Mouse (Mus musculus) liver, postnatal 0 days (tissue): ENCODE measurements at regions not wholly inside any gene's neighbourhood (a gene's known extent, or its start where the extent isn't known, plus 50 kb on each side); places are given as distances from the start of the nearest gene placed in this dataset.

ENCODE experiments used
- ATAC-seq: fragments of 200-750 bp; cut with Nextera tagmentation; 2 replicates; pipeline ENCODE4 v1.8.0; 2017; ENCODE audit warnings: mild to moderate bottlenecking, moderate library complexity
- DNase-seq: peaks from one replicate; pipeline ENCODE4 v3.0.0-alpha.2; 2016
- H3K27ac ChIP-seq: fragments of 300-500 bp; sonication (generic); 2 replicates; pipeline ENCODE4 v1.5.1; 2014; ENCODE audit warnings: antibody characterized with exemption, moderate library complexity, mild to moderate bottlenecking, low read depth
- H3K27me3 ChIP-seq: fragments of 300-500 bp; sonication (generic); 2 replicates; pipeline ENCODE4 v1.6.1; 2014; ENCODE audit warnings: low read length, control low read depth, mixed read lengths; ENCODE audit not compliant: insufficient read depth
- H3K36me3 ChIP-seq: fragments of 300-500 bp; sonication (generic); replicated peaks from 2 replicates; pipeline ENCODE4 v1.6.1; 2014; ENCODE audit warnings: mild to moderate bottlenecking, control low read depth, low read length, moderate library complexity, mixed read lengths; ENCODE audit not compliant: insufficient read depth
- H3K4me1 ChIP-seq: fragments of 300-500 bp; sonication (generic); 2 replicates; pipeline ENCODE4 v1.6.1; 2014; ENCODE audit warnings: antibody characterized with exemption, mild to moderate bottlenecking, control low read depth; ENCODE audit not compliant: insufficient read depth
- H3K4me2 ChIP-seq: fragments of 300-500 bp; sonication (generic); 2 replicates; pipeline ENCODE4 v1.6.1; 2014; ENCODE audit warnings: low read depth, mild to moderate bottlenecking, low read length, moderate library complexity, mixed read lengths
- H3K4me3 ChIP-seq: fragments of 300-500 bp; sonication (generic); 2 replicates; pipeline ENCODE4 v1.5.1; 2014; ENCODE audit warnings: low read depth, low read length
- H3K9ac ChIP-seq: fragments of 300-500 bp; sonication (generic); replicated peaks from 2 replicates; pipeline ENCODE4 v1.6.1; 2014; ENCODE audit warnings: mild to moderate bottlenecking, moderate library complexity
- H3K9me3 ChIP-seq: fragments of 300-500 bp; sonication (generic); 2 replicates; pipeline ENCODE4 v1.6.1; 2016; ENCODE audit warnings: mild to moderate bottlenecking, control low read depth, low read length, mixed read lengths
- CTCF ChIP-seq: sonication (generic); IDR thresholded peaks from 2 replicates; pipeline ENCODE4 v1.5.1; 2016; ENCODE audit warnings: antibody characterized with exemption, low read depth
- EP300 ChIP-seq: IDR thresholded peaks from 2 replicates; pipeline ENCODE4 v1.6.1; 2016; ENCODE audit warnings: antibody characterized with exemption, low read depth, mild to moderate bottlenecking
- WGBS: fragments of 180-500 bp; shearing (Covaris S2); extraction: QIAGEN DNeasy Blood & Tissue Kit; methylation state at CpG from one replicate; pipeline ENCODE4 v1.1.7; 2014; ENCODE audit not compliant: insufficient replicate concordance; 5-methylcytosine and 5-hydroxymethylcytosine counted together

DNA sequence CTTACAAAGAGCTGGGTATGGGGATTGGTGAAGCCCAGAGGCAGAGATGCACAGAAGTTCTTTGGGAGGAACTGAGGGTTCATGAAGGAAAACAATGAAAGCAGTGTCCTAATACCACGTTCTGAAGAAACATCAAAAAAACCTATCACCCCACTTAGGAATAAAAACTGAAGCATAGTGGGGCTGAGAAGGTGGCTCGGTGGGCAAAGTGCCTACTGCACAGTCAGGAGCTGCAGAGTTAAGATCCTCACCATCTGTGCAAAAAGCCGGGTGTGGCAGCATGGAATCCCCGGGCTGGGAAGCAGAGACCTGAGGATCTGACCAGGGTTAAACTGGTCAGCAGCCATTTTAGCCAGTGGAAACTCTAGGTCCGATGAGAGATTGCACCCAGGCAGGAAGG is 106.1 kb upstream of the Smad1 start:
- no peak for DNase-seq
- Histone ChIP-seq H3K4me2 (no peak overlapping the region), H3K27me3 (no peaks in the 10 kb centered on the region), H3K27ac (no peak overlapping the region), H3K9me3 (no peaks in the 10 kb centered on the region), H3K4me1 (no peaks in the 10 kb centered on the region), H3K4me3 (no peak overlapping the region), H3K9ac (no peak overlapping the region), H3K36me3 (no peaks in the 10 kb centered on the region)
- no peak for ATAC-seq
- TF ChIP-seq CTCF (no peak), EP300 (no peak)
- 63% methylated on average over 5 of the region's 5 CpGs for WGBS

DNA sequence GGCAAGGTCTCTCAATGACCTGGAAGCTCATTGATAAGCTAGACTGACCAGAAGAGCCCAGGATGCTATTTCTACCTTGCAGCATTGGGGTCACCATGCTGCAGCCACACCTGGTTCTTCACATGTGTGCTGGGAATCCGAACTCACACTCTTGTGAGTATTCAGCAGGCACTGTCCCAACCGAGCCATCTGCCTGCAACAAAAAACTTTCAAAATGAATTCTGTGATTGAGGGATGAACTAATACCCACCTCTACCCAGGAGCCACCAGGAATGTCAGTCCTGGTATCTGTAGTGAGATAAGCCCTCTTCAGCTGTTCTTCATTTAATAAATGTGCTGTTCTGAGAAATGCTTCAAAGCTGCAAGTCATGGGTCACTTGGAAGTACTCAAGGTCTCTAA is 104.6 kb upstream of the Smad1 start:
- H3K9me3 ChIP-seq = no peaks in the 10 kb centered on the region
- no peak overlapping the region for H3K4me2 ChIP-seq
- no peak overlapping the region for H3K9ac ChIP-seq
- WGBS = 77% methylated on average over 2 of the region's 2 CpGs
- TF ChIP-seq EP300 = no peak
- TF ChIP-seq CTCF = no peak
- H3K4me1 ChIP-seq = no peaks in the 10 kb centered on the region
- H3K27ac ChIP-seq = no peak overlapping the region
- H3K4me3 ChIP-seq = no peak overlapping the region
- DNase-seq (no peak), ATAC-seq (no peak)
- no peaks in the 10 kb centered on the region for H3K27me3 ChIP-seq
- H3K36me3 ChIP-seq = no peaks in the 10 kb centered on the region

GRCm38 (mm10) chr8:79502062-79502461 is 102.7 kb upstream of the Smad1 start:
- WGBS = 75% methylated on average over 4 of the region's 4 CpGs

DNA sequence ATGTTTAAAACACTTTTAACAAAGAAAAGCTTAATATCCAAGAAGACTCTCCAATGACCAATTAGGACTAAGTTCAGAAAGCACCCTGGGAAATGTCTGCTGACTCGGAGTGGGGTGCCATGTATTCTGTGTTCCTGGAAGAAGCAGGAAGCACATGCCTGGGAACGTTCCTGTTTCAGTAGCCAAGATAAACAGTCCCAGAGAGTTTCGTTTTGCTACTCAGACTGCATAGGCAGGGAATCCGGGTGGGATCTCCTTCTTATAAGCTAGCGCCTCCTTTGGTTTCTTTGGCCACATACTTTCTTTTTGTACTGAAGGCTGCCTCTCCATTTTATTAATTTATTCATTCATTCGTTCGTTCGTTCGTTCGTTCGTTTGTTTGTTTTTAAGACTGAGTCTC is 101.9 kb upstream of the Smad1 start:
- no peak for DNase-seq
- no peaks in the 10 kb centered on the region for H3K27me3 ChIP-seq
- no peaks in the 10 kb centered on the region for H3K9me3 ChIP-seq
- TF ChIP-seq CTCF = no peak
- TF ChIP-seq EP300 = no peak
- H3K27ac ChIP-seq = no peak overlapping the region
- no peak overlapping the region for H3K4me2 ChIP-seq
- no peak overlapping the region for H3K9ac ChIP-seq
- 68% methylated on average over 11 of the region's 11 CpGs for WGBS
- no peaks in the 10 kb centered on the region; the same call in 1 of the 2 replicates for H3K4me1 ChIP-seq
- H3K4me3 ChIP-seq = no peak overlapping the region
- H3K36me3 ChIP-seq = no peaks in the 10 kb centered on the region
- ATAC-seq = no peak

More at GRCm38 (mm10) chr8:79502062-79502461, 102.7 kb upstream of the Smad1 start:
- Histone ChIP-seq H3K27me3 (no peaks in the 10 kb centered on the region), H3K4me1 (no peaks in the 10 kb centered on the region; the same call in 1 of the 2 replicates), H3K4me2 (no peak overlapping the region), H3K36me3 (no peaks in the 10 kb centered on the region), H3K4me3 (no peak overlapping the region), H3K9ac (no peak overlapping the region), H3K27ac (no peak overlapping the region), H3K9me3 (no peaks in the 10 kb centered on the region)
- DNase-seq = no peak
- no peak for ATAC-seq
- TF ChIP-seq CTCF (no peak), EP300 (no peak)

DNA sequence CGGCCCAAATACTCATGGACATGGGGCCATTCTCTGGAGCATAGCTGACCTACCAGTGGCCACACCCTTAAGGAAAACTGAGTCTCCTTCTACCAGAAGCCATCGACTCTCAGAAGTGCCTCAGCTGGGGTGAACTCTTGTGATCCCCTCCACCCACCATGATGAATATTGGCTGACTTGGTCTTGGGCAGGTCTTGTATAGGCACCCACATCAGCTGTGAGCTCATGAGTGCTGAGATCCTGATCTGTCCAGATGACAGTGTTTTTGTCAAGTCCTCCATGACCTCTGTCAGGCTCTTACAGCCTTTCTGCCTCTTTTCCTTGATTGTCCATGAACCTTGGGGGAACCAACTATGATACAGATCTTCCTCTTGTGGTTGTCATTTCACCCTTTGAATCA is 99.9 kb upstream of the Smad1 start:
- no peak overlapping the region for H3K4me3 ChIP-seq
- TF ChIP-seq EP300 (no peak), CTCF (no peak)
- H3K9ac ChIP-seq = no peak overlapping the region
- no peak overlapping the region for H3K4me2 ChIP-seq
- H3K27ac ChIP-seq = no peak overlapping the region
- WGBS = 76% methylated on average over 2 of the region's 2 CpGs
- H3K9me3 ChIP-seq = no peaks in the 10 kb centered on the region
- DNase-seq (no peak), ATAC-seq (no peak)
- no peaks in the 10 kb centered on the region for H3K36me3 ChIP-seq
- H3K27me3 ChIP-seq = no peaks in the 10 kb centered on the region
- no peaks in the 10 kb centered on the region; the same call in 1 of the 2 replicates for H3K4me1 ChIP-seq

DNA sequence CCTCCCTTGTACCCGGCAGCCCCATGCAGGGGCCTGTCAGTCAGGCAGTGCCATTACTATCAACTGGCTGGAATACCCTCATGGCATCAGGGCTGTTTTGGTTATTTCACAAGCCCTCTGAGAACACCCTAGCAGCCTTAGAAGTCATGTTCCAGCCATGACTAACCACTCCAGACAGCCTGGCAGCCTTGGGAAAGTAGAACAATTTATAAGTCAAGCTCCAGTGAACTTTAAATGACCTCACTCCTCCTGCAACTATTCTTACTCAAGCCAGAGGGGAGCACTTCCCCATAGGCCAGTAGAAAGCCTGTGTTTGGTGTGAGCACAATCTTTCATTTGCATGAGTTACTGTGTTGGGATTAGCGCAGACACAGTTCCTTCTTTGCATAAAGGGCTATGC is 99.3 kb upstream of the Smad1 start:
- Histone ChIP-seq H3K27me3 (no peaks in the 10 kb centered on the region), H3K9ac (no peak overlapping the region), H3K4me2 (no peak overlapping the region), H3K9me3 (no peaks in the 10 kb centered on the region), H3K27ac (no peak overlapping the region), H3K4me1 (no peaks in the 10 kb centered on the region; the same call in 1 of the 2 replicates), H3K36me3 (no peaks in the 10 kb centered on the region), H3K4me3 (no peak overlapping the region)
- ATAC-seq (peak; percentile 51), DNase-seq (no peak)
- 59% methylated on average over 2 of the region's 2 CpGs for WGBS
- TF ChIP-seq CTCF (no peak), EP300 (no peak)

DNA sequence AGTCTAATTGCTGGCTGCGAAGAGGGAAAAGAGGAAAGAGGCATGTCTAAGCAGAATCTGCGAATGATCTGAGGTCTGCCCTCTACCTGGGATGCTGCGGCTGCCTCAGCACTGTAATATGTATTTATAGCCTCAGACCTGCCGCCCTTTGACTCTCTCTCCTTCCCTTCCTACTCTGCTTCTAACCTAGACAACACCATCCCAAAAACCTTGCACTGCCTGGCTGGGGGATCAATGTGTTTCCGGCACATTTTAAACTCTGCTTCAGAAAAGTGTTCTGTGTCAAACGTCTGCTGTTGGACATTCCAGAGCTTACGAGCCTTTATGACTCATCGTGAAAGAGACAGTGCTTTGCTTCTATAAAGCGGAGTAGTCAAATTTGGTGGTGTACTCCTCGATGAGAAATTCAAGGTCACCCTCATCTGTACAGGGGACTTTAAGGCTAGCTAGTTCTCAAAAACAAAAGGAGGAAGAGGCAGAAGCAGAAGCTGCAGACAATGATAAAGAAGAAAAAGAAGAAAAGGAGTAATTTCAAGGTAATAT is 91.9 kb upstream of the Smad1 start:
- WGBS = 59% methylated on average over 10 of the region's 10 CpGs
- ATAC-seq (no peak), DNase-seq (no peak)
- H3K9ac ChIP-seq = no peak overlapping the region
- no peaks in the 10 kb centered on the region for H3K36me3 ChIP-seq
- no peak overlapping the region for H3K27ac ChIP-seq
- TF ChIP-seq EP300 (no peak), CTCF (no peak)
- H3K4me2 ChIP-seq = no peak overlapping the region
- no peaks in the 10 kb centered on the region for H3K4me1 ChIP-seq
- H3K27me3 ChIP-seq = no peaks in the 10 kb centered on the region
- no peaks in the 10 kb centered on the region for H3K9me3 ChIP-seq
- H3K4me3 ChIP-seq = no peak overlapping the region
